Mouse (Mus musculus) hindbrain, embryonic 12.5 days (tissue): ENCODE results near the gene Dlg1. TPM values are rescaled to one million over a fixed set of nuclear protein-coding genes. Genes with fewer than 3 reads are reported as not detected.

Experiments used
- ATAC-seq: fragments of 200-750 bp; cut with Nextera tagmentation; 2 replicates; pipeline ENCODE4 v1.8.0; 2017; ENCODE audit warnings: moderate TSS enrichment; ENCODE audit not compliant: low FRiP score
- H3K27ac ChIP-seq: fragments of 300-500 bp; sonication (generic); 2 replicates; pipeline ENCODE4 v1.5.1; 2016; ENCODE audit warnings: mild to moderate bottlenecking
- H3K27me3 ChIP-seq: fragments of 300-500 bp; sonication (generic); 2 replicates; pipeline ENCODE4 v1.6.1; 2016; ENCODE audit warnings: mild to moderate bottlenecking
- H3K36me3 ChIP-seq: fragments of 300-500 bp; sonication (generic); 2 replicates; pipeline ENCODE4 v1.6.1; 2016; ENCODE audit warnings: mild to moderate bottlenecking
- H3K4me1 ChIP-seq: fragments of 300-500 bp; sonication (generic); 2 replicates; pipeline ENCODE4 v1.6.1; 2016
- H3K4me2 ChIP-seq: fragments of 300-500 bp; sonication (generic); replicated peaks from 2 replicates; pipeline ENCODE4 v1.6.1; 2016; ENCODE audit warnings: mild to moderate bottlenecking
- H3K4me3 ChIP-seq: fragments of 300-500 bp; sonication (generic); 2 replicates; pipeline ENCODE4 v1.5.1; 2016; ENCODE audit warnings: mild to moderate bottlenecking
- H3K9ac ChIP-seq: fragments of 300-500 bp; sonication (generic); 2 replicates; pipeline ENCODE4 v1.6.1; 2016; ENCODE audit warnings: mild to moderate bottlenecking, moderate library complexity
- H3K9me3 ChIP-seq: fragments of 300-500 bp; sonication (generic); replicated peaks from 2 replicates; pipeline ENCODE4 v1.6.1; 2016; ENCODE audit warnings: mild to moderate bottlenecking
- WGBS: fragments of 180-500 bp; shearing (Covaris S2); methylation state at CpG from one replicate; pipeline ENCODE4 v1.1.7; 2016; 5-methylcytosine and 5-hydroxymethylcytosine counted together
- polyA plus RNA-seq: library from polyadenylated mRNA; unstranded; fragments of >200 nt; fragmentation: Nextera tagmentation; extraction: Ambion mirVana; gene quantifications from 2 replicates; pipeline ENCODE4 v1.2.1, GENCODE M21; 2016

The Dlg1 gene
- polyA plus RNA-seq, 1 experiment from 2014 or later: 27.9 TPM

GRCm38 (mm10) chr16:31658539-31659334, 4.5 kb upstream of the Dlg1 start:
- no peak overlapping the region for H3K4me3 ChIP-seq
- WGBS: 64% methylated on average over 6 of the region's 6 CpGs
- no peak overlapping the region for H3K9ac ChIP-seq
- peaks cover 11% of the 10 kb centered on the region; the same call in 1 of the 2 replicates for H3K27me3 ChIP-seq
- no peak for ATAC-seq
- H3K9me3 ChIP-seq: no peaks in the 10 kb centered on the region
- peaks cover 4% of the 10 kb centered on the region; the same call in 1 of the 2 replicates for H3K4me1 ChIP-seq
- H3K4me2 ChIP-seq: no peak overlapping the region
- H3K27ac ChIP-seq: no peak overlapping the region
- no peaks in the 10 kb centered on the region for H3K36me3 ChIP-seq

GRCm38 (mm10) chr16:31659453-31659852, 3.8 kb upstream of the Dlg1 start:
- Histone ChIP-seq H3K4me2 (no peak overlapping the region), H3K4me3 (no peak overlapping the region), H3K27ac (no peak overlapping the region), H3K4me1 (peaks cover 2% of the 10 kb centered on the region; the same call in 1 of the 2 replicates), H3K36me3 (no peaks in the 10 kb centered on the region), H3K9me3 (no peaks in the 10 kb centered on the region), H3K9ac (no peak overlapping the region), H3K27me3 (peaks cover 11% of the 10 kb centered on the region; the same call in 1 of the 2 replicates)
- WGBS: 78% methylated on average over 5 of the region's 5 CpGs
- ATAC-seq: no peak

GRCm38 (mm10) chr16:31662556-31663378, 476 bp upstream of the Dlg1 start:
- Histone ChIP-seq H3K36me3 (peaks cover 10% of the 10 kb centered on the region; the same call in 1 of the 2 replicates), H3K9ac (peak overlapping the region; percentile 89), H3K27me3 (peaks cover 11% of the 10 kb centered on the region; the same call in 1 of the 2 replicates), H3K4me3 (peak overlapping the region; percentile 90), H3K27ac (peak overlapping the region; percentile 94; the same call in 1 of the 2 replicates), H3K9me3 (no peaks in the 10 kb centered on the region), H3K4me1 (peaks cover 11% of the 10 kb centered on the region), H3K4me2 (peak overlapping the region; percentile 78)
- no peak for ATAC-seq
- 14% methylated on average over 22 of the region's 22 CpGs for WGBS

GRCm38 (mm10) chr16:31664287-31664597, 999 bp downstream of the Dlg1 start:
- Histone ChIP-seq H3K27me3 (peaks cover 11% of the 10 kb centered on the region; the same call in 1 of the 2 replicates), H3K4me1 (peaks cover 11% of the 10 kb centered on the region), H3K9me3 (no peaks in the 10 kb centered on the region), H3K36me3 (peaks cover 10% of the 10 kb centered on the region; the same call in 1 of the 2 replicates), H3K27ac (peak overlapping the region; percentile 94), H3K4me2 (peak overlapping the region; percentile 78), H3K9ac (peak overlapping the region; percentile 89), H3K4me3 (peak overlapping the region; percentile 90)
- ATAC-seq: peak; percentile 86
- 0% methylated on average over 27 of the region's 36 CpGs for WGBS

- H3K9ac ChIP-seq: no peak overlapping the region
- no peaks in the 10 kb centered on the region for H3K4me1 ChIP-seq
- no peak overlapping the region for H3K4me2 ChIP-seq
- 86% methylated on average over 1 of the region's 1 CpGs for WGBS
- ATAC-seq: no peak
- 0 out of 2 replicates have a peak, but pooled peaks cover 5% of the 10 kb centered on the region for H3K36me3 ChIP-seq
- H3K9me3 ChIP-seq: no peaks in the 10 kb centered on the region
- H3K27me3 ChIP-seq: no peaks in the 10 kb centered on the region
- no peak overlapping the region for H3K27ac ChIP-seq
- H3K4me3 ChIP-seq: no peak overlapping the region
Observed at GRCm38 (mm10) chr16:31672202-31672601, 9.0 kb downstream of the Dlg1 start.

- H3K27ac ChIP-seq: no peak overlapping the region
- no peaks in the 10 kb centered on the region for H3K9me3 ChIP-seq
- H3K4me2 ChIP-seq: no peak overlapping the region
- H3K27me3 ChIP-seq: no peaks in the 10 kb centered on the region
- no peak overlapping the region for H3K4me3 ChIP-seq
- no peak overlapping the region for H3K9ac ChIP-seq
- ATAC-seq: no peak
- H3K4me1 ChIP-seq: no peaks in the 10 kb centered on the region
- H3K36me3 ChIP-seq: no peaks in the 10 kb centered on the region
- WGBS: 90% methylated on average over 4 of the region's 4 CpGs
Observed at GRCm38 (mm10) chr16:31677463-31677862, 14.2 kb downstream of the Dlg1 start.

GRCm38 (mm10) chr16:31682291-31682690, 19.0 kb downstream of the Dlg1 start:
- Histone ChIP-seq H3K4me2 (no peak overlapping the region), H3K4me3 (no peak overlapping the region), H3K9ac (no peak overlapping the region), H3K36me3 (peaks cover 5% of the 10 kb centered on the region; the same call in 1 of the 2 replicates), H3K4me1 (no peaks in the 10 kb centered on the region), H3K27ac (no peak overlapping the region), H3K9me3 (no peaks in the 10 kb centered on the region), H3K27me3 (no peaks in the 10 kb centered on the region)
- no peak for ATAC-seq
- 97% methylated on average over 6 of the region's 6 CpGs for WGBS

GRCm38 (mm10) chr16:31683670-31684430, 20.6 kb downstream of the Dlg1 start:
- WGBS: 93% methylated on average over 9 of the region's 9 CpGs
- H3K36me3 ChIP-seq: peaks cover 5% of the 10 kb centered on the region; the same call in 1 of the 2 replicates
- no peaks in the 10 kb centered on the region for H3K27me3 ChIP-seq
- no peaks in the 10 kb centered on the region for H3K4me1 ChIP-seq
- no peak overlapping the region for H3K27ac ChIP-seq
- H3K4me3 ChIP-seq: no peak overlapping the region
- H3K9ac ChIP-seq: no peak overlapping the region
- H3K4me2 ChIP-seq: no peak overlapping the region
- no peak for ATAC-seq
- H3K9me3 ChIP-seq: no peaks in the 10 kb centered on the region

GRCm38 (mm10) chr16:31684771-31685170, 21.5 kb downstream of the Dlg1 start:
- 87% methylated on average over 4 of the region's 4 CpGs for WGBS
- H3K27ac ChIP-seq: no peak overlapping the region
- H3K9me3 ChIP-seq: no peaks in the 10 kb centered on the region
- no peak overlapping the region for H3K4me2 ChIP-seq
- no peak for ATAC-seq
- no peak overlapping the region for H3K9ac ChIP-seq
- no peak overlapping the region for H3K4me3 ChIP-seq
- H3K27me3 ChIP-seq: no peaks in the 10 kb centered on the region
- peaks cover 5% of the 10 kb centered on the region; the same call in 1 of the 2 replicates for H3K36me3 ChIP-seq
- no peaks in the 10 kb centered on the region for H3K4me1 ChIP-seq

GRCm38 (mm10) chr16:31687766-31688165, 24.5 kb downstream of the Dlg1 start:
- Histone ChIP-seq H3K9ac (no peak overlapping the region), H3K27me3 (no peaks in the 10 kb centered on the region), H3K27ac (no peak overlapping the region), H3K36me3 (peaks cover 5% of the 10 kb centered on the region; the same call in 1 of the 2 replicates), H3K9me3 (no peaks in the 10 kb centered on the region), H3K4me1 (no peaks in the 10 kb centered on the region), H3K4me3 (no peak overlapping the region), H3K4me2 (no peak overlapping the region)
- no peak for ATAC-seq

GRCm38 (mm10) chr16:31695286-31696020, 32.2 kb downstream of the Dlg1 start:
- Histone ChIP-seq H3K36me3 (no peaks in the 10 kb centered on the region), H3K27me3 (no peaks in the 10 kb centered on the region), H3K4me2 (no peak overlapping the region), H3K27ac (no peak overlapping the region), H3K4me1 (peaks cover 3% of the 10 kb centered on the region; the same call in 1 of the 2 replicates), H3K9me3 (no peaks in the 10 kb centered on the region), H3K4me3 (no peak overlapping the region), H3K9ac (no peak overlapping the region)
- ATAC-seq: no peak
- 71% methylated on average over 11 of the region's 11 CpGs for WGBS
